Mouse (Mus musculus) ES-Bruce4 (cell line): ENCODE measurements around the gene Syne1. TPM values are rescaled to one million over a fixed set of nuclear protein-coding genes. Genes with fewer than 3 reads are reported as not detected.

Experiments used
- H3K27ac ChIP-seq: 2 replicates; pipeline ENCODE4 v1.5.1; 2012; ENCODE audit warnings: low read length, inconsistent platforms; ENCODE audit not compliant: insufficient read depth
- H3K27me3 ChIP-seq: 2 replicates; pipeline ENCODE4 v1.6.1; 2012; ENCODE audit warnings: mild to moderate bottlenecking, low read length, inconsistent platforms; ENCODE audit not compliant: control insufficient read depth, poor library complexity, insufficient read depth, severe bottlenecking
- H3K36me3 ChIP-seq: 2 replicates; pipeline ENCODE4 v1.6.1; 2012; ENCODE audit warnings: inconsistent platforms, mild to moderate bottlenecking, low read length, moderate library complexity; ENCODE audit not compliant: control insufficient read depth, poor library complexity, insufficient read depth, severe bottlenecking
- H3K4me1 ChIP-seq: one replicate; pipeline ENCODE4 v1.8.1; 2011; ENCODE audit warnings: low read length; ENCODE audit not compliant: control insufficient read depth, insufficient read depth
- H3K4me3 ChIP-seq: 2 replicates; pipeline ENCODE4 v1.5.1; 2011; ENCODE audit warnings: low read depth, mild to moderate bottlenecking, low read length
- H3K9ac ChIP-seq: 2 replicates; pipeline ENCODE4 v1.6.1; 2012; ENCODE audit warnings: low read depth, mild to moderate bottlenecking, inconsistent platforms; ENCODE audit not compliant: poor library complexity, severe bottlenecking
- H3K9me3 ChIP-seq: replicated peaks from 2 replicates; pipeline ENCODE4 v1.6.1; 2012; ENCODE audit warnings: mild to moderate bottlenecking, low read length, inconsistent platforms; ENCODE audit not compliant: control insufficient read depth, poor library complexity, insufficient read depth, severe bottlenecking
- CTCF ChIP-seq: IDR thresholded peaks from one replicate; pipeline ENCODE4 v1.8.1; 2011; ENCODE audit warnings: low read depth, low read length
- EP300 ChIP-seq: IDR thresholded peaks from 2 replicates; pipeline ENCODE4 v1.6.1; 2011; ENCODE audit warnings: low read depth, low read length; ENCODE audit not compliant: insufficient read depth
- POLR2A ChIP-seq: IDR thresholded peaks from one replicate; pipeline ENCODE4 v1.8.1; 2011; ENCODE audit warnings: low read length; ENCODE audit not compliant: insufficient read depth
- polyA plus RNA-seq: library from polyadenylated mRNA; stranded (reverse); fragments of >200 nt; gene quantifications from 2 replicates; pipeline ENCODE4 v1.2.4, GENCODE M21; 2011; ENCODE audit warnings: low read depth; ENCODE audit not compliant: missing spikeins, insufficient read depth, insufficient read length

Syne1 gene
- polyA plus RNA-seq, 1 experiment, result 3.2 TPM

DNA sequence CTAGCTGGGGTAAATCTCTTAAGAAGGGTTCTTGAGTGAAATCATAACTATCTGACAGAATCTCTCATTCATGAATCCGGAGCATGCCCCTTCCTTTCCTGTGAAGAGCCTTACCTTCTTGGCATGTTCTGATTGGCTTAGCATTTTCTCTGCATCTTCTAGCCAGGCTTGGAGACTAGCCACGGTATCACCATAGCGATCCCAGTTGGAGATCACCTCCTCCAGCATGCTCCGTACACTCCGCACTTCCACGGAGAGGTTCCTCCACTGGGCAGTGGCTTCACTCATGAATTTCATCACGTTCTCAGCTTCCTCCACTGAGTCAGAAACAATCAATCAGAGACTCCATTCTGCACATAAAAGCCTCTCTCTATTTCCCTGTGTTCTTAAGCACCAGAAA lies 190.7 kb downstream of the Syne1 start:
- no peaks in the 10 kb centered on the region for H3K27me3 ChIP-seq
- H3K9ac ChIP-seq, result no peak overlapping the region
- H3K36me3 ChIP-seq, result no peaks in the 10 kb centered on the region
- TF ChIP-seq EP300, result no peak
- no peaks in the 10 kb centered on the region for H3K9me3 ChIP-seq
- H3K4me1 ChIP-seq, result no peaks in the 10 kb centered on the region
- H3K27ac ChIP-seq, result no peak overlapping the region
- H3K4me3 ChIP-seq, result no peak overlapping the region

DNA sequence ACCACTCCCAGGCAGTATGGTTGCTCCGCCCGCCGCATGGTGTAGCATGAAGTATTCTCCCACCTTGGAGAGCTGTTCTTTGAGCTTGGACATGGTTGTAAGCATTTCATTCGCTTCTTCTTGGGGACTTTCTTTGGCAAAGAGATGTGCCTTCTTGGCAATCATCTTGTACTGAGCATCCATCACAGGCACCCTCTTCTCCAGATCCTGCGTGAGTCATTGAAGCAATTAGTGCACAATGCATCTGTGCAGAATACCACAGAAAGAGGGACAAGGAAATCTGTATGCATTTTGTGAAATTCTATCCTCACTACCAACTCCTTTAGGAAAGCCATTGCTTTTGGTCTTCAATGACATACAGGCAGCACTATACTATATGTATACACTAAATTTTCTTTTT lies 194.7 kb downstream of the Syne1 start:
- H3K4me3 ChIP-seq, result no peak overlapping the region
- H3K9ac ChIP-seq, result no peak overlapping the region
- no peaks in the 10 kb centered on the region for H3K36me3 ChIP-seq
- H3K4me1 ChIP-seq, result no peaks in the 10 kb centered on the region
- TF ChIP-seq CTCF (no peak), POLR2A (no peak), EP300 (no peak)
- no peak overlapping the region for H3K27ac ChIP-seq
- no peaks in the 10 kb centered on the region for H3K27me3 ChIP-seq
- no peaks in the 10 kb centered on the region for H3K9me3 ChIP-seq

DNA sequence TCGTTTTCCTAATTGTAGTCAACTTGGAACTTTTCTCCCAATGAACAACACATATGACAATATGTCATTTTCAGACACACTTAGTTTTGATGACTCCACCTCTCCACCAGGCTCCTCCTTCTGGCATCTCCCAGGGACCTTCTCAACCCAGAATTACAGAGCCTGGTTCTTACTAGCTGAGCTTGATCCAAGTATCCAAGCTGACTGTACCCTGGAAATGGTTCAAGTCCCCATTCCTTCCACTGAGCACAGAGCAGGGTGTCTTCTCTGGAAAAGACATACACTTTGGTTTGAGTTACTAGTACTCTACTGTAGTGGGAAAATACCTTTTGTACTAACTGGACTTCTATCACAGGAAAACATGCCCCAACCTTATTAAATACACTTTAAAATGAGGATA lies 197.9 kb downstream of the Syne1 start:
- no peak overlapping the region for H3K4me3 ChIP-seq
- TF ChIP-seq EP300 (no peak), POLR2A (no peak), CTCF (no peak)
- no peaks in the 10 kb centered on the region for H3K4me1 ChIP-seq
- no peaks in the 10 kb centered on the region for H3K27me3 ChIP-seq
- H3K27ac ChIP-seq, result no peak overlapping the region
- H3K36me3 ChIP-seq, result no peaks in the 10 kb centered on the region
- no peak overlapping the region for H3K9ac ChIP-seq
- H3K9me3 ChIP-seq, result no peaks in the 10 kb centered on the region

DNA sequence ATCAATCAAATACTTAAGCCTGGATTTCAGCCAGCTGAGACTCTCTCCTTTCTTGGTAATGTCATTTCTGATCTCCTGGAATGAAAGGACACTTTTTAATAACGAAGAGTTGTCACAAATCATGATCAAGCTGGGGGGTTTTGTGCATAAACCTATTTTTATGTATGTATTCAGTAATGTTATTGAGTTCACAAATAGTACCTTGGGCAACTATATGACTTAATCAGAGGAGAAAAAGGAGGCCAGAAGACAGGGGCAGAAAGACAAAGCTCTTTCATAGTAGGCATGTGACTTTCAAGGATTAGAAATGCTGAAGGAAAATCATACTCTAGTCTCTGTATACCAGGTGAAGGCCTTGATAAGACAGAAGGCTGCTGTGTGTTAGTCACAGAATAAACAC lies 204.4 kb downstream of the Syne1 start:
- H3K9ac ChIP-seq, result no peak overlapping the region
- H3K4me3 ChIP-seq, result no peak overlapping the region
- no peaks in the 10 kb centered on the region for H3K4me1 ChIP-seq
- no peaks in the 10 kb centered on the region for H3K36me3 ChIP-seq
- H3K27ac ChIP-seq, result no peak overlapping the region
- TF ChIP-seq CTCF, result no peak
- no peak for TF ChIP-seq POLR2A
- no peak for TF ChIP-seq EP300
- no peaks in the 10 kb centered on the region for H3K9me3 ChIP-seq
- no peaks in the 10 kb centered on the region for H3K27me3 ChIP-seq

DNA sequence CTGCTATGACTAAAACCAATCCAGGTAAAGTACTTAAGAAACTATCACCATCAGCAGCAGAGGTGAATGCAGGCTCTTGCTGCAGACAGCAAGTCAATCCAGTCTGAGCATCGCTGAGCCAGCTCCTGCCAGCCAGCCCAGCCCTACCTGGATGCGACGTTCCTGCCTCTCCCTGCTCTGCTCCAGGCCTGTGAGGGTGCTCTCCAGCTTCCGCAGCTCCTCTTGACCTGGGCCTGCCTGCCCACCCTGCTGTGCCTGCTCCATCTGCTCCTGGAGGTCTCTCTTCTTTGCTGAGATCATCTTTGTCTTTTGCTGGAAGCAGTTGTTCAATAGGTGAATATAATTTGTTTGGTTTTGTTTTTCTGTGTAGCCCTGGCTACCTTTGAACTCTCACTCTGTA lies 208.1 kb downstream of the Syne1 start:
- Histone ChIP-seq H3K9ac (no peak overlapping the region), H3K9me3 (no peaks in the 10 kb centered on the region), H3K27ac (no peak overlapping the region), H3K4me1 (no peaks in the 10 kb centered on the region), H3K36me3 (no peaks in the 10 kb centered on the region), H3K27me3 (no peaks in the 10 kb centered on the region), H3K4me3 (no peak overlapping the region)
- TF ChIP-seq POLR2A (no peak), EP300 (no peak), CTCF (no peak)

DNA sequence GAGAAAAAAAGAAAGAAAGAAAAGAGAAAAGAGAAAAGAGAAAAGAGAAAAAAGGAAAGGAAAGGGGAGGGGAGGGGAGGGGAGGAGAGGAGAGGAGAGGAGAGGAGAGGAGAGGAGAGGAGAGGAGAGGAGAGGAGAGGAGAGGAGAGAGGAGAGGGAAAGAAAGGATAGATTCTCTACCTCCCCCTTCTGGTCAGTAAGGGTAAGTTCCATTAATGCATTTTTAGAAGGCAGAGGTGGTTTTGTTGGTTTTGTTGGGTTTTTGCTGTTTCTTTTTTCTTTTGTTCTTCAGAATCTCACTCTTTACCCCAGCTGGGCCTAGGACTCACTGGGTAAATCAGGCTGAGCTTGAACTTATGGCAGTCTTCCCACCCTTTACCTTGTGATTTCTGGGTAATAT lies 214.9 kb downstream of the Syne1 start:
- TF ChIP-seq EP300 (no peak), CTCF (no peak), POLR2A (no peak)
- H3K27me3 ChIP-seq, result no peaks in the 10 kb centered on the region
- H3K36me3 ChIP-seq, result no peaks in the 10 kb centered on the region
- H3K4me3 ChIP-seq, result no peak overlapping the region
- no peaks in the 10 kb centered on the region for H3K9me3 ChIP-seq
- no peaks in the 10 kb centered on the region for H3K4me1 ChIP-seq
- no peak overlapping the region for H3K27ac ChIP-seq
- H3K9ac ChIP-seq, result no peak overlapping the region

DNA sequence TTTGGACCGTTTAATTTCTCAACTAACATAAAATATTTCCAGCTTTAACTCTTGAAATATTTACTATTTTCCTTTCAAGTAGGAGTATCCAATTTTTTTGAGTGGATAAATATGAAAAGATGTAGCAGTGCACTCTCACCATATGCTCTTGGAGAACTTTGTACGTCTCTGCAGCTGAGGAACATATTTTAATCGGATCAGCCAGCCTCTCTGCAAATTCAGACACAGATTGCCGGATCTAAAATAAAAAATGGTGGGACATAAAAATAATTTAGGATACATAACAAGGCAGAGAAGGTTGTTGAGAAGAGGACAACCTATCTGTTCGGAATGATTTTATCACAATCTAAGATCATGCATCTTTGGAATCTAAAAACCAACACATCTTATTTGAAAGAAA lies 218.5 kb downstream of the Syne1 start:
- TF ChIP-seq CTCF (no peak), EP300 (no peak), POLR2A (no peak)
- H3K27me3 ChIP-seq, result no peaks in the 10 kb centered on the region
- no peaks in the 10 kb centered on the region for H3K4me1 ChIP-seq
- no peak overlapping the region for H3K27ac ChIP-seq
- no peaks in the 10 kb centered on the region for H3K36me3 ChIP-seq
- no peaks in the 10 kb centered on the region for H3K9me3 ChIP-seq
- H3K4me3 ChIP-seq, result no peak overlapping the region
- no peak overlapping the region for H3K9ac ChIP-seq
